Mouse (Mus musculus) T-cell, adult 2 months (primary cell): ENCODE measurements around the gene Gm17657.

Source experiments
- DNase-seq: peaks from one replicate; pipeline ENCODE4 v3.0.0; 2022; ENCODE audit warnings: low spot score

Gene Gm17657

DNA sequence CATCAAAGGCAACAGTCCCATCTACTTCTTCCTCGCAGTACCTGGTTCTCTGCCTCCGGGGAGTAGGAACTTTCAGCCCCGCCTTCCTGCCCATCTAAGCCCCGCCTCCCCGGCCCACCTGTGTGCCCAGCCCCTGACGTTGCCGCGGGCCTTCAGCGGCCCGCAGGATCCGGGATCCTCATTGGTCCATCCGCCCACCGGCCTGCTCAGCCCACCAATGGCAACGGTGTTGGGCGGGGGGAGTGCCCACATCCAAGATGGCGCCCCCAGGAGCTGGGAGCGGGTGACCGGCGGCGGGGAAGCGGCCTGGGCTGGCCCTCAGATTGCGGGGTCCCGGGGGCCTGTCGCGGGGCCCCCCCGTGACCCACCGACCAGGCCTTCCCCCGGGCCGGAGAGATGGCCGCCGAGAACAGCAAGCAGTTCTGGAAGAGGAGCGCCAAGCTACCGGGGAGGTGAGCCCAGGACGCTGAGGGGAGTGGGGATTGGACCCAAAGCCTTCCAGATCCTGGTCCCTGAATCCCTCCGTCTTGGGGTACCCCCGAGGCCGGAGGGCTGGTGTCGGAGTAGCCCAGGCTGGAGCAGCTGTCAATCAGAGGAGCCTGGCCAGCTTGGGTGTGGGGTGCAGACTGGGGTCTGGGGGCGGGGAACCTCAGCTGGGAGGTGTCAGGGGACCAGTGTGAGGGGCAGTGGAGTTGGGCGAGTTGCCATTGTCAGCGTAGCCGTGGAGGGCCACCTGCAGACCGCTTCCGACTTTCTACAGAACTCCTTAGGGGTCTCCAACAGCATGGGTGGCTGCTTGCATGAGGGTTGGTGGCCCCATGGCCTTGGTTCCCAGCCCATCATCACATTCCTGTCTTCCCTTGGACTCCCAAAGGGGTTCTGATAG, at the start of gene Gm17657, which contains the start of gene Tbc1d22b:
Gene Gm17657 (minus strand): TSS at position 96 of the 886 bp plus-strand sequence.
Gene Tbc1d22b (plus strand): TSS at position 243 of the 886 bp plus-strand sequence.
- peak; percentile 96 for DNase-seq

DNA sequence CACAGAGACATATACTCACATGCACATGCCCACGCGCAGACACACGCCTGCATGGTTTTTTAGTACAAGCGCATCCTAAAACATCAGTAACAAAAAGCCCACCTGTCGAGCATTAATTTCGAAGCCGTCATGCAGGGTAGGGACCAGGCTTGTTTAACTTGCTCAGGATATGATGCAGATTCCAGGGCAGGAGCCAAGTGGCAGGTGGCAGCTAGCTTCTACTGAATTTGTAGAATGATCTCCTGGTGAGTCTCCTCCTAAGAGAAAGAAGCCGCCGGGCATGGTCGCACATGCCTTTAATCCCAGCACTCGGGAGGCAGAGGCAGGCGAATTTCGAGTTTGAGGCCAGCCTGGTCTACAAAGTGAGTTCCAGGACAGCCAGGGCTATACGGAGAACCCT, 49.6 kb upstream of the Gm17657 start:
- no peak for DNase-seq

DNA sequence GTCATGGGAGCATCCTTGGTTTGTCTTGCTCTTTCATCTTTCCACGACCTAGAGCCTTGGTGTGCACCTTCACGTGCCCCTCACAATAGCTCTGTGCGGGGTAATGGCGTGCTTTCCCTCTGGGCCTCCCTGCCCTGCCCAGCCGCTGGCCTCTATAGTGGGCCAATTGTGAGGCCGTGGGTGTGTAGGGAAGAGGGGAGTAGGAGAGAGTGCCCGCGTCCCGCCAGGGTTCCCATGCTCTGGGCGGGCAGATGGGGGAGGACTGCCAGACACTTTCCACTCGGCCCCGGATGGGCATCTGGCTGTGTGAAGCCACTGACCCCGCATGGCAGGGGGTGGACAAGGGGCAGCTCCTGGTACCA, 47.3 kb upstream of the Gm17657 start:
- DNase-seq, result no peak

DNA sequence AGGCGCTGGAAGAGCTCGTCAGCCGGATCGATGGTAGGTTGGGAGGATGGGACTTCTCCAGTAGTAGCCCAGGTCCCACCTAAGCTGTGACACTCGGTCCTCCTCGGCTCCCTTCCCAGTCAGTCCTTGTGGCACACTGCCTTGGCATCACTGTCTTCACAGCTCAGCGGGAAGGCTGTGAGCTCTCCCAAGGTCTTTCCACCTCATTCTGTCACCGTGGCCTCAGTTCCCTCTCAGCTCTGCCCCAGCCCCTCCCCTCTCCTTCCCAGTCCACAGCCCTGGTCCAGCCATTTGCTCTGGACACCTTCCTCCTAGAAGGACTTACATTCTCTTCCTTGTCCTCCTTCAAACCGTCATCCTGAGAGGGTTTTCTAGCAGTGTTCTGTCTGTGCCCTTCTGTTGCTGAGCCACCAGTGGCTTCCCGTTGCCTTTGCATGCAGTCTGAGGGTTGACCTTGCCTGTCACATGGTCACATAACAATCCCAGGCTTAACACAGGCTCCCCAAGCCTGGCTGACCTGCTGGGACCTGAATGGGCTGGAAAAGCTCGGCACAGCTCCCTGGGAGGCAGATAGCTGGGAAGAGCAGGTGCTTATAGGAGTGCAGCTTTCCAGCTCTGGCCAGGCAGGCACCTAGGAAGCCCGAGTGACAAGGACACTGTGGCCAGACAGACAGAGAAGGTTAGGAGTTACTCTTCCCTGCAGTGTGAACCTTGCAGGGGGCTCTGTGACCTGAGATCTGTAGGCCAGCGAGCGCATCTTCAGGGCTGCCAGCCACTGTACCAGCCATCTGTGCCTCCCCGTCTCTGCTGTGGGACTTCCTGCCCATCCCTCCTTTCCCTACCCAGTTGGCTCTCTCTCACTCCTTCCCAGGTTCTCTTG, 46.7 kb upstream of the Gm17657 start:
- DNase-seq, result no peak

DNA sequence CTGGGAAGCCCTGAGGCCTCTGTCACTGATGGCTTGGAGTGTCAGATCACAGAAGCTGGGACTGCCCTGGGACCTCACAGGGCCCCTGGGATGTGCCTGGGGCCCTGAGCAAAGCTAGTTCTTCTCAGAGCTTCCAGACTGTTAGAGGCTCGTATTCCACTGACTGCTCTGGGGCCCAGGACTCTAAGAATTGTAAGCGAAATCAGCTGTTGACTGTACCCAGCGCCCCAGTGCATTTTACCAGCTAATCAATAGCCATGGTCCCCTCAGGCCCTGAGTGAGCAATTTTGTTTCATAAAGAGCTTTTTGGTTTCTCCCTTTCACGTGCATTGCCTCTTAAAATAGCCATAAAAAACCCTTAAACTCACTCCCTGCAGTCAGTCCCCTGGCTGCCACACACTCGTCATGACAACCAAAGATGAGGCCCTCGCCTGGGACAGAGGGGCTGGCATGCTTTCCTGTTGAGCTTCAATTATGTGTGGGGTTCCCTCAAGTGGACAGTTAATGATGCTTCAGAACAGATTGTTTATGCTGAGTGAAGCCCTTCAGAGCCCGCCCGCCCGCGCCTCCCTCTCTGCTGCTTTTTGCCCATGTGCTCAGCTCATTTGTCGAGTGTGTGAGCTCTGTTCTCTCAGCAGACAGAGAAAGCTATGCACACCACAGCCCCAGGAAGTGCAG, 39.9 kb upstream of the Gm17657 start:
- no peak for DNase-seq

DNA sequence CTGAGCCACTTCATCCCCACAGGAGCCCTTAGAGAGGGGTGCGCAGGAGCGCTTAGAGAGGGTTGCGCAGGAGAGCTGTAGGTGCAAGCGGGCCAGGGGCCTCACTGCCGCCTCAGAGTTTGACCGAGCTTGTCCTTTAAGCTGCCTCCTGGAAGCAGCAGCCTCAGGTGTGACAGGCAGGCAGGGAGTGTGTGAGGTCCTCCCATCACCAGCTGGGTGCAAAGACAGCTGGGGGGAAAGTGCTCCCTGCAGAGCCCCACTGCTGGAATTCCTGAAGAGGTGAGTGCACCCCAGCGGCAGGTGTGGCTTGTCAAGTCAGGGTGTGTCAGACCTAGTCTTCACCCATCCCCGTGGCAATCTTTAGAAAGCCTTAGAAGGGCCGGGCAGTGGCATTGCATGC, 37.5 kb upstream of the Gm17657 start:
- no peak for DNase-seq

DNA sequence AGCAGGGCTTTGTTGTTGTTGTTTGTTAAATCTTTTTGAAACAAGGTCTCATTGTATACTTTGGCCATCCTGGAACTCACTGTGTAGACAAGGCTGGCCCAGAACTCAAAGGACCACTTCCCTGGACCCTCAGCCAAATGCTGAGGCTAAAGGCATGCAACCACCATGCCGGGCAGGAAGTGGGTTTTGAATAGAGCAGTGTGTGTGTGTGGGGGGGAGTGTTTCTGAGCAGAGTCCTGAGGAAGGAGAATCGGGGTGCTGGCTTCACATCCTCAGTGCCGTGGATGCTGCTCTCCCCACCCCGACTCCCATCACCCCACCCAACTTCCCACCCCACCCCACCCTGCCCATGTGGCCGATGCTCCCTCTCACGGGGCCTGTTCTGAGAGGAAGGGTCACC, 36.0 kb upstream of the Gm17657 start:
- DNase-seq, result peak; percentile 49

DNA sequence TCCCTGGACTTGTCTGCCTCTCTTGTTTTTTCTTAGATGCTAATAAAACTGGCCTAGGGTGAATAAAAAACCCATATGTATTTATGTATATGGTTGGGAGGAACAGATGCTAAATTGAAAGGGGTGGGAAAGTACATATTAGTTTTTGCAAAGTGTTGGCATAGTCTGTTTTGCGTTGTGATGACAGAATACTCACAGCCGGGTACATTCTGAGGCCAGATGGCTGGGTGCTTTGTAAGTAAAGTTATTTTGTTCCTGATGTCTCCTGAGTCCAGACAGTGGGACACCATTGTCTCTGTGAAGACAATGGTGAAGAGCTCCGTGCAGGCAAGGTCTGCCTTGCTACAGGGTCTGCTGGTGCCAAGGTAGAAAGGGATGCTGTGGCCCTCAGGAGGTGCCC, 35.3 kb upstream of the Gm17657 start:
- DNase-seq, result no peak

DNA sequence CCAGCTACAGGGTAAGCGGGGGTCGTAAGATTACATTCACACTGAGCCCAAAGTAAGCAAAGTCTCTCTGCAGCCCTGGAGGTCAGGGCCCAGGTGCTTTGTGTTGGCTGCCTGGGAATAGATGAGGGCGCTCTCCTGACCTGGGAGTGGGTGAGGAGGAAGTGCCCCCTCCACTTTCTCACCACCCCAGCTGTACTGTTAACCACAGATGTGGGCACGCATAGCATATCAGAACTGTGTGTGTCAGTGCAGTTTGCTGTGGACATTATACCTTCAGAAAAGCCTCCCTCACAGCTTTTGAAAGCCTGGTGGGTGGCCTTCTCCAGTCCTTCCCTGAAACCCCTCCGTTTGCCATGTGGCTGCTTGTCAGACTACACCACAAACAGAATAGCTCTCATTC, 34.9 kb upstream of the Gm17657 start:
- DNase-seq, result peak; percentile 46

DNA sequence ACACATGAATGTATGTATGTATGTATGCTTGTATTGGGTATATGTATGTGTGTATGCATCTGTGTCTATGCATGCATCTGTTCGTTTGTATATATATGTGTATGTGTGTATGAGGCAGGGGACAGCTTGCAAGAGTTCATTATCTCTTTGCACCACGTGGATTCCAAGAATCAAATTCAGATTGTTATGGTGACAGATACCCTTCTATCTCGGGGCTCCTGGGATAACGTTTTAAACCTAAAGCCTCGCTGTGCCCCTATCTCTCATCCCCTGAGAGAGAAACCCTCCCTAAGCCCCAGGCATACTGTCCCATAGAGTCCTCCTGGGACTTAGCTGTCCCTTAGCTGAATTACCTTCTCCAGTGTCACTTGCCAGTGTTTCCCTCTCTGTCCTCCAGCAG, 34.1 kb upstream of the Gm17657 start:
- no peak for DNase-seq

DNA sequence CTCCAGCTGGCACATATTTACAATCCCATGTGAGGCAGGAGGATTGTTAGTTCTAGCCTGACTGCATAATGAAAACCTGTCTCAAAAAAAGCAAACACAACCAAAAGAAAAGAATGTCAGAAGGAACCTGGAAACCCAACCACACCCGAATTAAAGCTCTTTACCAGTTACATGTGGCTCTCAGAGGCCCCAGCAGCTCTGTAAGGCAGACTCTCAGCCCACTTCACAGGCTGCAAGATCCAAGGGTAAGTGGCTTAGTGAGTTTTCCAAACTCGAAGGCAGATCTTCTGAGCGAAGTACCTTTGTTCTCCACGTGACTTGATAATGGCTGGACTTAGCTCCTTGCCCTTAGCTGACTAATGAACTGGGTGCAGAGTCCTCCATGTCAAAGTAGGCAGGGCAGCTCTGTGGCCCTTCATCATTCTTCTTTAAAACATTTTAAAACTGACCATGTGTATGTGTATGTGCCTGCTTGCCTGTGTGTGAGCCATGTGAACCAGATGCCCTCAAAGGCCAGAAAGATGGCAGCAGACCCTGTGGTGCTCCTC, 30.2 kb upstream of the Gm17657 start:
- DNase-seq, result no peak

DNA sequence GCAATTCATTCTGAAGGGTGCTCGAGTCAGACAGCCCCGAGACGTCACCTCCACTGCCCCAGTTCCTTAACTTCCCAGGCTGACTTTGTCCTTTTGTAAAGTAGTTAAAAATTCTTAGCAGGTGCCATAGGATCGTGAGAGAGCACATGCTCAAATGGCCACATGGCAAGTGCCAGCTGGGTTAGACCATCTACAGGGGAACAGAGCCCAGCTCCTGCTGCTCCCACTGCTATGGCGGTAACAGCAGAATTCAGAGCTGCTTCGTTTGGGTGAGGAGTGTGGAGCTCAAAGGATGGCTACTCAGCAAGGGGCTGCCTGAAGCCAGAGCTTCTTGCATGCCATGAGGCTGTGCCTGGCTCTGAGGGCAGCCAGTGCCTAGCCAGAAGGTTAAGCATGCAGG, 20.4 kb upstream of the Gm17657 start:
- DNase-seq, result no peak

DNA sequence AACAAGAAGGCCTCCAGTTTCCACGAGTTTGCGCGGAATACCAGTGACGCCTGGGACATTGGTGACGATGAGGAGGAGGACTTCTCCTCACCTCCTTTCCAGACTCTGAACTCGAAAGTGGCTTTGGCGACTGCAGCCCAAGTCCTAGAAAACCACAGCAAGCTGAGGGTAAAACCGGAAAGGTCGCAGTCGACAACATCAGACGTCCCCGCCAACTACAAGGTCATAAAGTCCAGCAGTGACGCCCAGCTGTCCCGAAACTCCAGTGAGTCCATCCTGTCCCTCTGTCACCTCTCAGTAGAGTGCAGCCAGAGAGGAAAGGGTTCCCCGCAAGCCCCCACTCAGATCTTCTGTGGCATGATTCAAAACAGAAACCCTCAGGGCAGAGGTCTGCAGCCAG, 19.0 kb upstream of the Gm17657 start:
- no peak for DNase-seq

DNA sequence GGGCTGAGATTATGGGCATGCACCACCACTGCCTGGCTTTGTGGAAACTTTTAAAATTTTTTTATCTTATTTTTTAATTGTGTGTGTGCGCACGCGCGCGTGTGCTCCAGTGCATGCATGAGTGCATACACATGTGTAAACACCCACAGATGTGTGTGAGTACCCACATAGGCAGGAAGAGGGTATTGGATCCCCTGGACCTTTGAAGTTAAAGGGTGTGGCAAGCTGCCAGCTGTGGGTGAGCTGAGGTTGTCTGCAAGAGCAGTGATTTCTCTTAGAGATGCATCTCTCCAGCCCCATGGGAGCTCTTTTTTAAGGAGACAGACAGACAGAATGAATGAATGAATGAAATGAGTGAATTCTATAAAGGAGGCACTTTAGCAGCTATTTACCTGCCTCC, 16.1 kb upstream of the Gm17657 start:
- peak; percentile 59 for DNase-seq

DNA sequence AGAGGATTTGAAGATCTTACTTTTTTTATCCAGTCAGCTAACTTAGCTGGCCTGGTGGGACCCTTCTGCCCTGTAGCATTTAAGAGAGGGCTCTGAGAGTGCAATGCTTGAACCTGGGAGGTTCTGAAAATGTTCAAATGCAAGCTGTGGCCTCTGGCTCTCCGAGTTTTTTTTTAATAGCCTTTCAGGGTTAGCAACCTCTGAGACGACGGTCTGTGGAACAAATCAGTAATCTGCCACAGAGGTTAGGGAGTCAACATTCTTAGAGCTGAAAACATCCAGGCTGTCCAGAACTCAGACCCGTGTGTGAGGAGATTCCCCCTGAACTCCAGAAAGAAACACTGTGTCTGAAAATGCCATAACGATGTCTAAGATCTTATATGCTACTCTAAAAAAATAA, 9.0 kb upstream of the Gm17657 start:
- DNase-seq, result no peak

DNA sequence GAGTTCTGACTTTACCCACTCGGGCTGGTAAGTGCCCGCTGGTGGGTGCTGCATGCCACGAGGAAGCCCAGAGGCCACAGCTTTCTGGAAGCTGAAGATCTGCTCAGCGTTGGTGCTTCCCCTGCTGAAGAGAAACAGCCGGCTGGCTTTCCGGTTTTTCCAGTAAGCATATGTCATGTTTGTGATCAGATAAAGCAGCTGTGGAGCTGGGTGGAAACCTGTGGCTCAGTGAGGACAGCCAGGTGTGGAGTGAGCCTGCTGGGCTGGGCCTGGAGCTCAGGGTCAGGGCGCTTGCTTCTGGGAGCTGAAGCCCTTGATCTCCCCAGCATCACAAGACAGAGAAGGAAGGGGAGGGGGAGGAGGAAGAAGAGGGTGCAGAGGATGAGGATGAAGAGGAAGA, 7.5 kb upstream of the Gm17657 start:
- no peak for DNase-seq

DNA sequence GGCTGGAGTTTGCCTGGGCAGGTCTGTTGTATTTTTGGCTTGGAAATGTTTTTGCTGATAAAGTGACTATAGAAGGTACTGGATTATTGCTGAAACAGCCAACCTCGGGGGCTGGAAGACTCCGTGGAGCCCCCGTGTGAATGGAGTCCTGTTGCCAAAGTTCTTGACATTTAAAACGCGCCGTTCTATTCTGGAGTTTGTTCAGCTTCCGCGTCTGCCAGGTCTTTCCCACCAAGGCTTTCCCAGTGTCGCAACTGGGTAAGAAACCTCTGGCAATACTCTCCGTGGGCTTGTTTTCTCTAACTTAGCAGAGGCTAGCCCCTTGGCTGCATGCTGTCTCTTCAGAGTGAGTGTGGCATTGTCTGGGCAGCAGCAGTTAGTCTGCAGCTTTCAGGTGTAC, 7.0 kb upstream of the Gm17657 start:
- no peak for DNase-seq

DNA sequence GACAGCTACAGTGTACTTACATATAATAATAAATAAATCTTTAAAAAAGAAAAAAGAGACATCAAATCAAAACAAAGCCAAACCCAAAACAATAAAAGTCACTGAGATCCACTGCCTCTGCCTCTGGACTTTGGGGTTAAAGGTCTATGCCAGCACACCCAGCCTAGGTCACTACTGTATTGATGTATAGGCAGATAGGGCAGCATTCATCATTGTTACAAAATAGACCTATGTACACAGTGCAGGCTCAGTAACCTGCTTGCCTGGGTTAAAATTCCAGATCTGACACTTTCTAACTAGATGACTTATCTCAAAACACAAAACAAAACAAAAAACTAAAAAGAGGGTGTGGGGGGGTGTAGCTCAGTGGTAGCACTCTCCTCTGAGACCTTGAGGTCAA, 4.7 kb upstream of the Gm17657 start:
- no peak for DNase-seq

DNA sequence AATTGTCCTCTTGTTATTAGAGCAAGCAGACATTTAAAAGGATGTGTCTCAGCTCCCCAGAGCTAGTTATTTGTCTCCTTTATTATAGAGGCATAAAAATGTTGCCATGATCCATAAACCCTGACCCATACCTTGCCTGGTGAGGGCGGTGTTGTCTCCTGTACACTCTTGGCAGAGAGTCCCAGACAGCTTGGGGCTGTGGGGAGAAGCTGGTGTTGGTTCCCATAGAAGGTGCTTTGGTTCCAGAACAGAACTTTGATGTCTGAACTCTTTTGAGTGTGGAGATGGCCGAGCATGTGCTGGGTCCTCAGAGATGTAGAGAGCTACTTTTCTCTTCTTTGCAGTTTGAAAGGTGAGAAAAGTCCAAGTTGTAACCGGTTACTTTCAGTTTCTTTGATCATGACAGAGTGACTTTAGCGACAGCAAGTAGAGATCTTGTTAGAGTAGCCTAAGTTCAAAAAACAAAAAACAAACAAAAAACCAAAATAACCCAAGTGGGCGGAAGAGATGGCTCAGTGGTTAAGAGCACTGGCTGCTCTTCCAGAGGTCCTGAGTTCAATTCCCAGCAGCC, 2.8 kb upstream of the Gm17657 start, which contains the start of gene Tmem217:
Gene Tmem217 (minus strand): TSS at position 224 of the 571 bp plus-strand sequence.
- DNase-seq, result peak; percentile 41

DNA sequence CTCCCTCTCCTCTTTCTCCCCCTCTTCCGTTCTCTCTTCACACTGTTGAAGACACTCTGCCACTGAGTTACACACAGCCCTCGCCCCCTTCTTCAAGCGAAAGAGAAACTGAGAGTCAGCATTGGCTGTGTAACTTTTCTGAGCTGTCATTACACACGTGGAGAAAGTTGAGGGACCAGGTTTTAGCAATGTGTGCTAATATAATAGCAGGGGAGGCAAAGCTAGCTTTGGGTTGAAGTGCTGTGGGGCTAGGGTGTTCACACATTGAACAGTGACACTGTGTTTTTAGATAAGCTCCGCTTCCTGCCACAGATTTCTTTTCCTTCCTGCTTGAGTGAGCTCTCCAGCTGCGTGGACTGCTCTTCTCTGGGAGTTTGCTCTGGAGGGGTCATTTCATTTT, 1.6 kb upstream of the Gm17657 start:
- DNase-seq, result peak; percentile 47

DNA sequence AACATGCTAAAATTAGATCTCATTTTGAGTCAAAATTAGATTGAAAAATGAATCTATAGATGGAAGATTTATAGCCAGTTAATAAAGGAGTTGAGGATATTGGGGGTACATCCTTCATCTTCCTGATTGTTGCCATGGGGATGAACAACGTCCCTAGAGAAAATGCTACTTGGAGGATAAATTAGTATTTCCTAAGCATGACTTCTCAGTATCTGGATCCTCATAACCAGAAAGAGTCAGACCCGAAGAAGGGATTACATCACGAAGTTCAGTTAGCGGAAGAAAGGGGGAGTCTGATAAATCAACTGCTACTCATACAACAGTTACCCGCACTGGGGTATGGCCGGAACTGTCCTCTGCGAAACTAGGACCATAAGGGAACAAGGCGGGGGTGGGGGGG, 444 bp downstream of the Gm17657 start:
- DNase-seq, result no peak

DNA sequence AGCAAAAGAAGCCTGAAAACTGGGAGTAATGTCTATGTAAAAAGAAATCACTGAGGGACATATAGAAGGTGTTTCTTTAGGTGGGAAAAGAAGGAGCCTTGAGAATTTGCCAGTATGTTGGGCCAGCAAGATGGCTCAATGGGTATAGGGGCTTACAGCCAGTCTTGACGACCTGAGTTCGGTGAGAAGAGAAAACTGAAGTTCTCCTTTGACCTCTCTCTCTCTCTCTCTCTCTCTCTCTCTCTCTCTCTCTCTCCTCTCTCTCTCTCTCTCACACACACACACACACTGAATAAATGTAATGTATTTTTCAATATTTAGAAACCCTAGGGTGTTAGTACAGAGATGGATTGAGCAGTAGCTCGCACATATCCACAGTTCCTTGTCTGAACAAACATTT, 944 bp downstream of the Gm17657 start:
- no peak for DNase-seq
